Mouse (Mus musculus) cerebellum, adult 2 months (tissue): ENCODE data around the gene 4930539E08Rik.

Source experiments
- CTCF ChIP-seq: fragments of 200-500 bp; IDR thresholded peaks from 2 replicates; pipeline ENCODE4 v1.5.1; 2011; ENCODE audit warnings: low read depth, mild to moderate bottlenecking, control low read depth, low read length, moderate library complexity, borderline replicate concordance; ENCODE audit not compliant: insufficient read depth
- POLR2A ChIP-seq: fragments of 200-500 bp; IDR thresholded peaks from 2 replicates; pipeline ENCODE4 v1.6.1; 2011; ENCODE audit warnings: low read length, control low read depth, borderline replicate concordance; ENCODE audit not compliant: insufficient read depth

DNA sequence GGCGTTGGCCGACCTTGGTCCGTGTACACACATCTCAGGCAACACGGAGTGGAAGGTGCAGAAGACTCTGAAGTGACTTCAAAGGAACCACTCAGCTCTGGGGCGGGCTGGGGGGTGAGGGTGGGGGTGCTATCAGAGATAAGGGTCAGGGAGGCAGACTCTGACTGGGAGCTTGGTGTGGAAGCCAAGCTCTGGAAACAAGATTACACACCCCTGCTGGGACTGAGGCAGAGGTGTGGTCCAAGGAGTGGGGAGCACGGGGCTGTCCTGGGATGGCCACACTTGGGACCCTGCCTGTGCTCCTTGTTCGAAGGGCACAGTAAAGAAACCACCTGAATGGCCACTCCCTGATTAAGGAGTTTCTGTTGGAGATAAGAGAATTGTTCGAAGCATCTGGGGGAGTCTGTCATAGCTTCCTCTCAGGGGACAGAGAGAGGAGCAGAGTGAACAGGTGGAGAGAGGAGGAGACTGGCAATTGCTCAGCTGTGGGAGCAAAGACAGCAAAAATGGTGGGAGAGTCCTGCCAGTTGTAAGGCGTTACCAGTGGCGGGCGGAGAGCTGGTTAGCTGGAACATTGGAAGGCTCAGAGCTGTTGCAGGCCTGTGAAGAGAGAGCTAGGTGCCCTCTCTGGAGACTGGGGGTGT is 68.0 kb downstream of the 4930539E08Rik start:
- TF ChIP-seq CTCF (no peak), POLR2A (no peak)
